Mouse (Mus musculus) left cerebral cortex, postnatal 4 days (tissue): ENCODE data around the gene Mad1l1. TPM values are rescaled to one million over a fixed set of nuclear protein-coding genes. Genes with fewer than 3 reads are reported as not detected.

Experiments
- DNase-seq: peaks from one replicate; pipeline ENCODE4 v3.0.0-alpha.2; 2022
- intact Hi-C: fragments of 180-260 bp; cut with DNase I; formaldehyde crosslinking; loops from one replicate; pipeline ENCODE4 v1.15.1; 2025
- total RNA-seq, 2 experiments: library from RNA; stranded (reverse); gene quantifications; 2 replicates each; pipeline ENCODE4 v1.2.3; 2021

Mad1l1 gene
- total RNA-seq, 2 experiments from 2014 or later: 24.1 to 24.7 TPM

GRCm38 (mm10) chr5:140110024-140110423, 211.3 kb downstream of the Mad1l1 start:
- intact Hi-C loops: no loop called here
- no peak for DNase-seq

GRCm38 (mm10) chr5:140107907-140108306, 213.4 kb downstream of the Mad1l1 start:
- DNase-seq: no peak
- intact Hi-C loops: no loop called here

- no peak for DNase-seq
- intact Hi-C loops: no loop called here
These were observed 215.3 kb downstream of the Mad1l1 start for GRCm38 (mm10) chr5:140106051-140106450.

- intact Hi-C loops: no loop called here
- DNase-seq: no peak
These were observed 216.5 kb downstream of the Mad1l1 start for GRCm38 (mm10) chr5:140104891-140105290.

- intact Hi-C loops: no loop called here
- no peak for DNase-seq
These were observed 218.6 kb downstream of the Mad1l1 start for GRCm38 (mm10) chr5:140102731-140103130.

- intact Hi-C loops: no loop called here
- no peak for DNase-seq
These were observed 219.8 kb downstream of the Mad1l1 start for GRCm38 (mm10) chr5:140101409-140102009.

GRCm38 (mm10) chr5:140098711-140099110, 222.6 kb downstream of the Mad1l1 start:
- peak; percentile 53 for DNase-seq

GRCm38 (mm10) chr5:140095203-140095602, 226.1 kb downstream of the Mad1l1 start:
- intact Hi-C loops: no loop called here

More at GRCm38 (mm10) chr5:140098711-140099110, 222.6 kb downstream of the Mad1l1 start:
- intact Hi-C loops: no loop called here

GRCm38 (mm10) chr5:140093489-140093888, 227.9 kb downstream of the Mad1l1 start:
- intact Hi-C loops: no loop called here
- DNase-seq: peak; percentile 32

More at GRCm38 (mm10) chr5:140095203-140095602, 226.1 kb downstream of the Mad1l1 start:
- peak; percentile 68 for DNase-seq

GRCm38 (mm10) chr5:140091601-140092000, 229.8 kb downstream of the Mad1l1 start:
- intact Hi-C loops: no loop called here
- DNase-seq: peak; percentile 72

- intact Hi-C loops: no loop called here
- no peak for DNase-seq
These were observed 232.1 kb downstream of the Mad1l1 start for GRCm38 (mm10) chr5:140089263-140089662.

- intact Hi-C loops: no loop called here
- DNase-seq: no peak
These were observed 234.1 kb downstream of the Mad1l1 start for GRCm38 (mm10) chr5:140087242-140087641.

- intact Hi-C loops: no loop called here
These were observed 237.0 kb downstream of the Mad1l1 start for GRCm38 (mm10) chr5:140084341-140084740.

GRCm38 (mm10) chr5:140083911-140084310, 237.4 kb downstream of the Mad1l1 start:
- DNase-seq: no peak
- intact Hi-C loops: no loop called here

More at GRCm38 (mm10) chr5:140084341-140084740, 237.0 kb downstream of the Mad1l1 start:
- no peak for DNase-seq

- DNase-seq: no peak
- intact Hi-C loops: no loop called here
These were observed 239.0 kb downstream of the Mad1l1 start for GRCm38 (mm10) chr5:140082204-140082812.

- intact Hi-C loops: no loop called here
These were observed 240.3 kb downstream of the Mad1l1 start for GRCm38 (mm10) chr5:140081084-140081483.

GRCm38 (mm10) chr5:140079511-140079910, 241.8 kb downstream of the Mad1l1 start:
- intact Hi-C loops: no loop called here
- no peak for DNase-seq

More at GRCm38 (mm10) chr5:140081084-140081483, 240.3 kb downstream of the Mad1l1 start:
- DNase-seq: no peak

GRCm38 (mm10) chr5:140078406-140078805, 242.9 kb downstream of the Mad1l1 start:
- intact Hi-C loops: no loop called here
- no peak for DNase-seq

- intact Hi-C loops: no loop called here
- DNase-seq: no peak
These were observed 244.9 kb downstream of the Mad1l1 start for GRCm38 (mm10) chr5:140076438-140076837.

GRCm38 (mm10) chr5:140073671-140074116, 247.7 kb downstream of the Mad1l1 start:
- intact Hi-C loops: no loop called here
- peak; percentile 32 for DNase-seq

GRCm38 (mm10) chr5:140073148-140073670, 248.1 kb downstream of the Mad1l1 start:
- no peak for DNase-seq
- intact Hi-C loops: no loop called here

- intact Hi-C loops: no loop called here
- DNase-seq: peak; percentile 51
These were observed 252.8 kb downstream of the Mad1l1 start for GRCm38 (mm10) chr5:140068506-140068905.
